Mouse (Mus musculus) layer of hippocampus, adult 9-10 months (tissue): ENCODE measurements at regions not wholly inside any gene's neighbourhood (a gene's known extent, or its start where the extent isn't known, plus 50 kb on each side); places are given as distances from the start of the nearest gene placed in this dataset.

ENCODE experiments used
- DNase-seq: peaks from one replicate; pipeline ENCODE4 v3.0.0; 2022; ENCODE audit warnings: low spot score

GRCm38 (mm10) chr13:7691232-7691631, 511.4 kb upstream of the Adarb2 start:
- DNase-seq, result no peak

DNA sequence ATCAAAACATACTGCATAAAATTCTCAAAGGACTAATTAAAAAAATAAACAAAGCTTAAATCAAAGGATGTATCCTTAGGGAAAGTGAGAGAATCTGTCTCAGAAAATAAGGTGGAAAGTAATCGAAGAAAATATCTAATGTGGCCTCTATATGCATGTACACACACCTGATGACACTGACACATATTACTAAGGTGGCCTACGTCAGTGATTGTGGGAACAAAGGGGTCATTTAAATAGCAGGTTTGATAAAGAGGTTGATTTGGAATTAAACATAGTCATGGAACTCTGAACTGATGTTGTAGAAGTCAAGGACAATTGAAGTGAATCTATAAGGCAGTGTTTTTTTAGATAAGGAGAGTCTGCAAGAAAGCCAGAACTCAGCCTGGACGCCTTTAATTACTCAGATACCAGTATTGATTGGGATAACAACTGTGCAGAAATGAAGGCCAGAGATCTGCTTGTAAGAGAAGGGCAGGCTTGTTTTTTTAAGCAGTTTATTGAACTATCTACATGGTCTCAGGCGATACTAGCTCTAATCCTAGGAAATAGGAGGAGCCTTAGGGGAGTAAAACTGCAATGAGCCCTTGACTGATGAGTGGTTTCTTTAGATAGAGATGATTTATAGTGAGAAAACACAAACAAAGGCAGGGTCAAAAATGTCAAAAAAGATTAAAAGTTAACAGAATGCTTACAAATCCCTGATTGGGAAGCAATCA, 504.9 kb upstream of the Adarb2 start:
- DNase-seq, result no peak

DNA sequence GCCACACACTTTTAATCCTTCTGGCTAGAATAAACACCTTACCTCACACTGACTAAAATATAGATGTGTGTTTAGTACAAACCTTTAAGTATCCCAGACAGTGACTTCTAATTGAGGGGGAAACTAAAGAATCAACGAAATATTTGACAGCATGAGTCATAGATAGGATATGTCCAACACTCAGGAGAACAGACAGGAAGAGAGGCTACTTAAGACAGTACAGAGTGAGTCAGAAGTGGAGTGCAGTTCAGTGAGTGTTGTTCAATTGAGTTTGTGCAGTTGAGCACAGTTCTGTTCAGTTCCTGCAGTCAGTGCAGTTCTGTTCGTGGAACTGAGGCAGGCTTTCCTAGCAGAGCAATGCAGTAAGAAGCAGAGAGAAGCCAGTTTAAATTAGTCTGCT, 481.1 kb upstream of the Adarb2 start:
- no peak for DNase-seq

DNA sequence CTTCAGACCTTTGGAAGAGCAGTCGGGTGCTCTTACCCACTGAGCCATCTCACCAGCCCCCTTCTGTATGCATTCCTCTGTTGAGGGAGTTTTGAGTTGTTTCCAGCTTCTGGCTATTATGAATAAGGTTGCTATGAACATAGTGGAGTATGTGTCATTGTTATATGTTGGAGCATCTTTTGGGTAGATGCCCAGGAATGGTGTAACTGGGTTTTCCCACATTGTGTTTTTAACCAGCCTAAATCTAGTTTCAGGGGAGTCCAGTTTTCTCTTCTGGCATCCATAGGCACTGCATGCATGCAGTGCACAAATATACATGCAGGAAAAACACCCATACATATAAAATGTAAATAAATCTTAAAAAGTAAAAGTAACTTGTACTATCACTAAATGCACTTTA, 453.0 kb upstream of the Adarb2 start:
- DNase-seq, result peak; percentile 9

GRCm38 (mm10) chr13:7785252-7785651, 417.4 kb upstream of the Adarb2 start:
- DNase-seq, result no peak

DNA sequence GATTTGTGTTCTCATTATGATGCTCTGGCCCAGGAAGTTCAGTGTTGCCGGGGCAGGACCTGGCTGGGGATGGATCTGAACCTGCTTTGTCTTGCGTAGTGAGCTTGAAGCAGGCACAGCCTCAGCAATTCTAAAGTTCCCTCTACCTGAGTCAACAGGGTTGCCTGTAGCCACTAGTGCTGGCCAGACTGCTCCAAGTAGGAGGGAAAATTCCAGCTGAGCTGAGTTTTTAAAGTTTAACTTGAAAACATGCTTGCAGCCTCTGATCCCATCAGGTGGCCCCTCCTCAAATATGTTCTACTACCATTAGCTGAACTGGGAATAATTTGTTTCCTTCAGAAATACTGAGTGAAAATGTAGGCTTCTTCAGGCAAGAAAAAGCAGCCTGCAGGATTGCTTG, 412.6 kb upstream of the Adarb2 start:
- no peak for DNase-seq
